ENCODE assay signal across 23 mouse cellular contexts in the genomic region with DNA sequence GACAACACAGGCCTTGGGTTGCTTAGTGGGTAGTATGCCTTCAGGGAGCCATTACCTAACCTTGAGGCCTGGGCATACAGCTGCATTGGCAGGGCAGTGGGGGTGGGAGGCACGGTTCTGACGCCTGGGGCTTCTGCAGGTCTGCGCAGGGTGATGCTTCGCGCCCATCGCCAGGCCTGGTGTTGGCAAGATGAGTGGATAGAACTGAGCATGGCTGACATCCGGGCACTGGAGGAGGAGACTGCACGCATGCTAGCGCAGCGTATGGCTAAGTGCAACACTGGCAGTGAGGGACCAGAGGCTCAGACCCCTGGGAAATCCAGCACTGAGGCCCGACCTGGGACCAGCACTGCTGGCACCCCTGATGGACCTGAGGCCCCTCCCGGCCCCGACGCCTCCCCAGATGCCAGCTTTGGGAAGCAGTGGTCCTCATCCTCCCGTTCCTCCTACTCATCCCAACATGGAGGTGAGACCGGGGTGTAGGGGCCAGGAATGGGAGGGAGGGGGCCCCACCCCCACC. TPM values are rescaled to one million over a fixed set of nuclear protein-coding genes. Genes with fewer than 3 reads are reported as not detected.
"Had no signal": no experiment of that assay in that cellular context is flagged by ENCODE, and none has a peak within 500 bp of the region (broad histone marks: within the 10 kb centered on the region; RNA-seq: fewer than 3 reads in every experiment).

No protein-coding gene starts in this region.

- ATAC-seq: midbrain, embryonic 16.5 days had no signal

- H3K4me2 ChIP-seq: lung, embryonic 14.5 days; midbrain, embryonic 12.5 days; neural tube, embryonic 12.5 days; neural tube, embryonic 15.5 days had no signal

- H3K9me3 ChIP-seq: midbrain, embryonic 10.5 days; midbrain, embryonic 12.5 days; neural tube, embryonic 12.5 days; neural tube, embryonic 15.5 days had no signal

- H3K27ac ChIP-seq: midbrain, embryonic 10.5 days; midbrain, embryonic 12.5 days; neural tube, embryonic 12.5 days; neural tube, embryonic 15.5 days had no signal

- H3K9ac ChIP-seq: lung, embryonic 14.5 days; midbrain, embryonic 12.5 days; neural tube, embryonic 12.5 days; neural tube, embryonic 15.5 days had no signal

- H3K4me3 ChIP-seq: midbrain, embryonic 10.5 days; midbrain, embryonic 12.5 days; myocyte; neural tube, embryonic 12.5 days; neural tube, embryonic 15.5 days had no signal

- DNase-seq: lung, adult 18-20 months; lung, embryonic 14.5 days; lung, postnatal 10 days; lung, postnatal 4 days; midbrain, embryonic 14.5 days; retina, postnatal 1 day; right cerebral cortex, adult 18-20 months; right cerebral cortex, postnatal 25 days; right cerebral cortex, postnatal 4 days; spleen, adult 18-20 months; thymus, adult 18-20 months; thymus, postnatal 14 days; thymus, postnatal 36 days had no signal

- H3K27me3 ChIP-seq: neural tube, embryonic 15.5 days had no signal

RNA-seq across cellular contexts. Expression of gene Cabp2, which starts 23.4 kb away (rescaled TPM):
- polyA plus RNA-seq: lung, embryonic 14.5 days; lung, embryonic 16.5 days; midbrain, embryonic 10.5 days; midbrain, embryonic 12.5 days; midbrain, embryonic 14.5 days; midbrain, embryonic 16.5 days; myocyte; neural tube, embryonic 12.5 days; neural tube, embryonic 15.5 days; small intestine, adult 2 months; stomach, embryonic 14.5 days had no signal

RNA-seq across cellular contexts. Expression of gene Gpr152, which starts 34.9 kb away (rescaled TPM):
- polyA plus RNA-seq: lung, embryonic 14.5 days; lung, embryonic 16.5 days; midbrain, embryonic 10.5 days; midbrain, embryonic 12.5 days; midbrain, embryonic 14.5 days; myocyte; neural tube, embryonic 12.5 days; neural tube, embryonic 15.5 days; stomach, embryonic 14.5 days; stomach, embryonic 16.5 days had no signal
